Mouse (Mus musculus) cortical plate, adult 2 months (tissue): ENCODE measurements around the gene Vps35l. TPM values are rescaled to one million over a fixed set of nuclear protein-coding genes. Genes with fewer than 3 reads are reported as not detected.

Experiments
- H3K27ac ChIP-seq: fragments of 200-500 bp; 2 replicates; pipeline ENCODE4 v1.5.1; 2012; ENCODE audit warnings: low read length, control low read depth, inconsistent platforms; ENCODE audit not compliant: insufficient read depth
- H3K4me1 ChIP-seq: fragments of 200-500 bp; 2 replicates; pipeline ENCODE4 v1.6.1; 2011; ENCODE audit warnings: low read length; ENCODE audit not compliant: control insufficient read depth, insufficient read depth
- H3K4me3 ChIP-seq: fragments of 200-500 bp; 2 replicates; pipeline ENCODE4 v1.5.1; 2011; ENCODE audit warnings: mild to moderate bottlenecking, low read length, control low read depth; ENCODE audit not compliant: insufficient read depth
- CTCF ChIP-seq: fragments of 200-500 bp; IDR thresholded peaks from 2 replicates; pipeline ENCODE4 v1.5.1; 2011; ENCODE audit warnings: mild to moderate bottlenecking, control low read depth, low read length; ENCODE audit not compliant: insufficient read depth; ENCODE audit errors: extremely low read depth
- POLR2A ChIP-seq: fragments of 200-500 bp; IDR thresholded peaks from 2 replicates; pipeline ENCODE4 v1.6.1; 2011; ENCODE audit warnings: mild to moderate bottlenecking, low read length, control low read depth; ENCODE audit not compliant: insufficient read depth; ENCODE audit errors: extremely low read depth
- polyA plus RNA-seq: library from polyadenylated mRNA; depleted of rRNA; stranded (reverse); fragments of >200 nt; gene quantifications from 2 replicates; pipeline ENCODE4 v1.2.3, GENCODE M21; 2012

The Vps35l gene
- polyA plus RNA-seq, 1 experiment, result 57.4 TPM

- TF ChIP-seq CTCF, result no peak
- no peak for TF ChIP-seq POLR2A
- Histone ChIP-seq H3K4me1 (peaks cover 2% of the 10 kb centered on the region), H3K4me3 (no peak overlapping the region), H3K27ac (no peak overlapping the region)
Observed at GRCm38 (mm10) chr7:118837901-118838300, 97.9 kb downstream of the Vps35l start.

DNA sequence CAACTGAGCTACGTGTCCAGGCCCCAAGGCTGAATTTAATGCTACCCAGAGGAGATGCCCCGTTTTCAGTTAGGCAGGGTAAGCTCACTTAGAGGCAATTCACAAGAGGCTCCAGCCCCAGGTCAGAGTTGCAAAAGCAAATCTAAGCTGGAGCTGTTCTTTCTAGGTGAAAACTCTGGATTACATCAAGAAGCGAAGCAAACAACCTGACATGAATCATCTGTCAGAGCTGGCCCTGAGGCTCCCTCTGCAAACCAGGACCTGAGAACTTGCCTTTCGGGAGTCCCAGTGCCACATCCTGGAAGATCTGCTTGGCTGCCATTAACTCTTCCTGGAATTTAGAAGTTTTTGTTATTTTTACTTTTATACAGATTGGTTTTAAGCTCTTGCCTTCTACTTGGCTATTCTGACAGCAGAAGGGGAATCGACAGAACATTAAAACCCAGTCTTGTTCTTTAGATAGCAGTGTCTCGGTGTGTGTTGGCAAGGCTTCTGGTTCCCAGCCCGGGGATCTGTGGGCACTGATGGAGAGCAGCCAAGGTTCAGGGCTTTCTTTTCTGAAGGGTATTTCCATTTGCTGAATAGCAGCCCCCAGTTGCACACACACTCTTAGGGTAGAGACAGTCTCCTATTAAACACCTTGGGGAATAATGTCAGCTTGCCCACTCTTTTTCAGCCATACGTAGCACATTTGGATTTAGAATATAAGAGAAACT is 101.2 kb downstream of the Vps35l start:
- Histone ChIP-seq H3K27ac (peak overlapping the region; percentile 17; the same call in 1 of the 2 replicates), H3K4me3 (no peak overlapping the region), H3K4me1 (peaks cover 2% of the 10 kb centered on the region)
- TF ChIP-seq CTCF (no peak), POLR2A (no peak)

GRCm38 (mm10) chr7:118841796-118842195 is 101.8 kb downstream of the Vps35l start:
- no peak overlapping the region for H3K27ac ChIP-seq
- TF ChIP-seq POLR2A (no peak), CTCF (0 out of 2 replicates have a peak, but pooled peaks have one; percentile 7)
- H3K4me1 ChIP-seq, result peaks cover 2% of the 10 kb centered on the region
- H3K4me3 ChIP-seq, result no peak overlapping the region

DNA sequence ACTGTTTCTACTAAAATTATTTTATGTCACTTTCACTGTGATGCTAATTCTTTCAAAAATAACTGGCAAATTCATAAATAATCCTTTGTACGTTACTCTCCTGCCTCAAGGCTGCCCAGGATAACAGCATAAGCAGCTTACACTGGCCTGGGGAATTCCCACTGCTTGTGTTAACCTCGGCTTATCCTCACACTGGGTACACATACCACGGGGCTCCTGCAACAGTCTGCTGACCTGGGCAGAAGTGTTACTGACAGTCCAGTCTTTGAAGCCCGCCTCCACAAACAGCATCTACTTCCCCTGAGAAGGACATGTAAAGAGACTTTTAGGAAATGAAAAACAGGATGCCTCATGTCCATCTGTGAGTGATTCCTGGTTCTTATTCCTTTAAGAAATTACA is 102.9 kb downstream of the Vps35l start:
- peaks cover 2% of the 10 kb centered on the region for H3K4me1 ChIP-seq
- TF ChIP-seq CTCF (no peak), POLR2A (no peak)
- H3K4me3 ChIP-seq, result no peak overlapping the region
- H3K27ac ChIP-seq, result no peak overlapping the region

GRCm38 (mm10) chr7:118845141-118845540 is 105.1 kb downstream of the Vps35l start:
- TF ChIP-seq POLR2A (no peak), CTCF (no peak)
- Histone ChIP-seq H3K4me3 (no peak overlapping the region), H3K4me1 (peaks cover 2% of the 10 kb centered on the region), H3K27ac (no peak overlapping the region)

DNA sequence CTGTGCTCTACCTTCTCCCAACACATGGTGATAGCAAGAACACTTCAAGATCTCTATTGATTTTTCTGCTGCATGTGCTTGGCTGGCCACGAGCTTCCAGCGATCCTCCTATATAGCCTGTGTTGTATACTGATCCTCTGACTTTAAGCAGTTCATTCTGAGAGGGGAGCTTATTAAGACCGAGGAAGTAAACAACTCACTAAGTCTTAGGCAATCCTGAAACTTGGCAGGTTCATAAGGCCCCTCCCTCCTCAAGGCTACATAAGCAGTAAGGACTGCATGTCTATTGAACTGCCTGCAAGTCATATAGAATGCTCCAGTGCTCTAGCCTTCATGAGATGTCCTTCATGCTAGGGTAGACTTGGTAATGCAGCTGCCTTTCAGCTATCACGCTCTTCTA is 106.3 kb downstream of the Vps35l start:
- H3K27ac ChIP-seq, result no peak overlapping the region
- TF ChIP-seq CTCF (no peak), POLR2A (no peak)
- peaks cover 4% of the 10 kb centered on the region for H3K4me1 ChIP-seq
- H3K4me3 ChIP-seq, result no peak overlapping the region

DNA sequence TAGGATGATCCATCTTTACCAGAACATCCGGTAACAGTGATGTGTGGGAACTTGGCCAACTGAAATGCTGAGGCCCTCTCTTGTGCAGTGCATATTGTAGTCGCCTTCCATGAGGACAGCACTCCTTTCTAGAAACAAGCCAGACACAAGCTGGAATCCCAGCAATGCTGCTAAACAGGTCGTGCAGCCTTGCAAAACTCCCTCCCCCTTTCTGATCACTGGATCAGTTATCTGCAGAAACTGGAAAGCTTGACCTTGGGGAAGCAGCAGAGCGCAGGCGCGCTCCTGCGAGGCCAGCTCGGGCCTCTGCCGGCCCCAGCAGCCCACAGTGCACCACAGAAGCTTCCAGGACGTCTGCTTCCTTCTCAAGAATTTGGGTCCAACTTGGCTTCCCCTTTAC is 108.8 kb downstream of the Vps35l start:
- no peak for TF ChIP-seq POLR2A
- no peak for TF ChIP-seq CTCF
- Histone ChIP-seq H3K4me1 (peaks cover 4% of the 10 kb centered on the region), H3K4me3 (no peak overlapping the region), H3K27ac (no peak overlapping the region)

DNA sequence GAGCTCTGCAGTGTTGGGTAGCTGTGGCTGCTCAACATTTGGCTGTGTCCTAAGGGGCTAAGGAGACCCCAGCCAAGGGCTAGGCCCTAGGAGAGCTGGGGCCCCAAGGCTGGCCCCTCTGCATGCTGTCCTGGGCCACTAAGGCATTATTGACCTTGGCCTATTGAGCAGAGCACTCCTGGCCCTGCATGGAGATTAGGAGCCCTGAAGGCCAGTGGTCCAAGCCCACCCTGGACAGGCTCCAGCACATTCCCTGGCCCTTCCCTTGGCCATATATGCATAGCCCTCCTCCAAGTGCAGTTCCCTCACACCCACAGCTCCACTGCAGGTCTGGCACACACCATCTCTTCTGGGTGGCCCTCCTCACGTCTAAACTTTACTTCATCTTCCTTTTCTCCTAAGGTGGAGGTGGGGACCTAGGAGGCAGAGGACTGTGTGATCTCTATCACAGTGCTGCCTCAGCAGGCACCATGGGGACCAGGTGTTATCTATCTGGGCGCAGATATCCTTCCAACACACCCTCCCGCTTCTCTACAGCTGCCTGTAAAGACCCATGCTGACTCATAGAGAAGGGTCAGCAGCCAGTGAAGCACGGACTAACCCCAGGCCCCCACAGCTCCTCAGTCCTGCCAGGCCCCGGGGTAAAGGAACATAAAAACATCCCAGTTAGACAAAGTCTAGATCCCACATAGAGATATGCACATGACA is 109.7 kb downstream of the Vps35l start:
- Histone ChIP-seq H3K4me3 (no peak overlapping the region), H3K4me1 (peaks cover 5% of the 10 kb centered on the region), H3K27ac (no peak overlapping the region)
- TF ChIP-seq POLR2A, result no peak
- TF ChIP-seq CTCF, result no peak

GRCm38 (mm10) chr7:118850676-118851290 is 110.8 kb downstream of the Vps35l start:
- Histone ChIP-seq H3K4me3 (no peak overlapping the region), H3K27ac (no peak overlapping the region), H3K4me1 (peaks cover 5% of the 10 kb centered on the region)
- TF ChIP-seq CTCF, result no peak
- no peak for TF ChIP-seq POLR2A
